In the genomic region with DNA sequence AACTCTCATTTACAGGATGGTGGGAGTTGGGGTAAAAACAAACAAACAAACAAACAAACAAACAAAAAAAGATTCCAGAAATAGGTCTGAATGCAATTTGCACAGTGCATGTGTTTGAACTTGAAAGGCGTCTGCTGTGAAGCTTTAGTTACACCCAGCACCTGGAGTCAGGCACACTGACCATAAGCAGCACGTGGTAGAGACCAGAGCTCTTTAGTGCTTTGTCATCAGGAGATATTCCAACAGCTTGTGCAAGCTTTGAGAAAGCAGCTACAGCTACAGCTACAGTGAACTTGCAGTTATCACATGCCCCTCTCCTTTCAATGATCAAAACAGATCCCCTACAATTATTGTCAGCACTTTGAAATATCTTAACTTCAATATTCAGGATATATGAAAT, we compare ENCODE assay signal across 24 mouse cellular contexts.
"Had no signal": no experiment of that assay in that cellular context is flagged by ENCODE, and none has a peak within 500 bp of the region (broad histone marks: within the 10 kb centered on the region; RNA-seq: fewer than 3 reads in every experiment).

No protein-coding gene starts in this region.

- H3K27me3 ChIP-seq: heart, embryonic 13.5 days; heart, embryonic 15.5 days; hindbrain, embryonic 13.5 days; hindbrain, embryonic 15.5 days; kidney, embryonic 15.5 days; limb, embryonic 13.5 days; limb, embryonic 15.5 days; liver, embryonic 12.5 days had no signal

- H3K4me3 ChIP-seq: gastrocnemius, adult 2 months; heart, adult 2 months; heart, embryonic 13.5 days; heart, embryonic 15.5 days; hindbrain, embryonic 13.5 days; hindbrain, embryonic 15.5 days; kidney, embryonic 15.5 days; limb, embryonic 13.5 days; limb, embryonic 15.5 days; liver, embryonic 12.5 days had no signal

- H3K4me2 ChIP-seq: heart, embryonic 11.5 days; heart, embryonic 13.5 days; heart, embryonic 15.5 days; hindbrain, embryonic 13.5 days; hindbrain, embryonic 15.5 days; kidney, embryonic 15.5 days; limb, embryonic 13.5 days; limb, embryonic 15.5 days; liver, embryonic 12.5 days had no signal

- H3K36me3 ChIP-seq: heart, embryonic 13.5 days; heart, embryonic 15.5 days; hindbrain, embryonic 13.5 days; hindbrain, embryonic 15.5 days; kidney, embryonic 15.5 days; limb, embryonic 13.5 days; limb, embryonic 15.5 days; liver, embryonic 12.5 days had no signal

- DNase-seq: gastrocnemius, adult 2 months; gastrocnemius, postnatal 10 days; gastrocnemius, postnatal 25 days; heart, adult 11 months; heart, adult 2 months; heart, postnatal 14 days; heart, postnatal 36 days; kidney, adult 11 months; kidney, adult 2 months; kidney, adult 9 months; kidney, postnatal 14 days; kidney, postnatal 36 days; layer of hippocampus, adult 9-11 months; layer of hippocampus, postnatal 36 days; left cerebral cortex, postnatal 4 days had no signal
